9 mouse cellular contexts compared by ENCODE assay signal in genomic region chr6:87042004-87042336, GRCm38 (mm10). TPM values are rescaled to one million over a fixed set of nuclear protein-coding genes. Genes with fewer than 3 reads are reported as not detected.
DNase-seq lines count a peak whose midpoint lies in the region; ATAC-seq and TF ChIP-seq lines count a peak whose summit lies in the region.
"Had no signal": no experiment of that assay in that cellular context is flagged by ENCODE, and none has a peak within 500 bp of the region (broad histone marks: within the 10 kb centered on the region; RNA-seq: fewer than 3 reads in every experiment).

No protein-coding gene starts in this region.

- H3K9me3 ChIP-seq in heart, postnatal 0 days (replicated peaks; ENCODE audit: control insufficient read depth, low read length) = no peaks in the 10 kb centered on the region
- H3K9me3 ChIP-seq in MEL (replicated peaks; ENCODE audit: insufficient read depth, low read length) = no peaks in the 10 kb centered on the region
- H3K9me3 ChIP-seq in hindbrain, embryonic 10.5 days = no peaks in the 10 kb centered on the region; the same call in 1 of the 2 replicates

- peak overlapping the region; percentile 70 for H3K4me3 ChIP-seq in heart, postnatal 0 days (ENCODE audit: low read depth, low read length)
- H3K4me3 ChIP-seq in MEL (ENCODE audit: control insufficient read depth in 1 of 2, insufficient read depth in 1 of 2, low read depth in 2 of 2, low read length in 2 of 2) = peak overlapping the region; percentile 52 to 99
- peak overlapping the region; percentile 95 for H3K4me3 ChIP-seq in hindbrain, embryonic 10.5 days
- H3K4me3 ChIP-seq in macrophage (ENCODE audit: inconsistent target) = peak overlapping the region; percentile 48

- TF ChIP-seq POLR2A in MEL (IDR thresholded peaks at IDR 0.05; ENCODE audit: control insufficient read depth in 1 of 2, insufficient read depth in 1 of 2, low read depth in 1 of 2, low read length in 2 of 2, poor library complexity in 1 of 2) = no peak

- TF ChIP-seq CTCF in heart, postnatal 0 days (IDR thresholded peaks at IDR 0.05; ENCODE audit: low read depth) = no peak
- TF ChIP-seq CTCF in MEL (IDR thresholded peaks at IDR 0.05 in 2 of 3, conservative IDR thresholded peaks at IDR 0.05 in 1 of 3; ENCODE audit: control insufficient read depth in 1 of 3, insufficient read depth in 1 of 3, low read depth in 2 of 3, low read length in 3 of 3, poor library complexity in 1 of 3, severe bottlenecking in 1 of 3) = no peak

- under 1% methylated on average over 11 of the region's 11 CpGs for WGBS in heart, postnatal 0 days
- 0% methylated on average over 11 of the region's 11 CpGs for WGBS in hindbrain, embryonic 10.5 days
- WGBS in macrophage (ENCODE audit: missing documents) = 2% methylated on average over 11 of the region's 11 CpGs

- DNase-seq in heart, postnatal 0 days (ENCODE audit: low spot score) = no peak
- DNase-seq in heart, postnatal 36 days = no peak
- no peak for DNase-seq in MEL (ENCODE audit: low read depth, low spot score)
- DNase-seq in hindbrain, embryonic 10.5 days (ENCODE audit: low spot score) = no peak
- no peak for DNase-seq in layer of hippocampus, postnatal 25 days (ENCODE audit: extremely low spot score in 1 of 2, low spot score in 1 of 2)
- no peak for DNase-seq in layer of hippocampus, adult 9-10 months (ENCODE audit: low spot score)
- no peak for DNase-seq in right cerebral cortex, adult 18-20 months

- H3K36me3 ChIP-seq in heart, postnatal 0 days (replicated peaks; ENCODE audit: control insufficient read depth, insufficient read depth, low read length) = no peaks in the 10 kb centered on the region
- peaks cover 3 to 36% of the 10 kb centered on the region in 2 experiments; a peak in 3 of 4 replicates for H3K36me3 ChIP-seq in MEL (ENCODE audit: control insufficient read depth in 1 of 2, insufficient read depth in 2 of 2, low read length in 2 of 2)
- H3K36me3 ChIP-seq in hindbrain, embryonic 10.5 days = 0 out of 2 replicates have a peak, but pooled peaks cover 4% of the 10 kb centered on the region
- H3K36me3 ChIP-seq in macrophage (ENCODE audit: inconsistent target) = no peaks in the 10 kb centered on the region

- H3K9ac ChIP-seq in heart, postnatal 0 days (replicated peaks; ENCODE audit: low read depth, low read length) = peak overlapping the region; percentile 78
- peak overlapping the region; percentile 88 for H3K9ac ChIP-seq in MEL (ENCODE audit: control insufficient read depth, low read depth, low read length, poor library complexity, severe bottlenecking)

- TF ChIP-seq RAD21 in MEL (IDR thresholded peaks at IDR 0.05; ENCODE audit: low read depth, low read length) = no peak

- TF ChIP-seq EP300 in heart, postnatal 0 days (IDR thresholded peaks at IDR 0.05; ENCODE audit: low read depth) = no peak
- TF ChIP-seq EP300 in MEL (IDR thresholded peaks at IDR 0.05; ENCODE audit: low read depth in 1 of 2, low read length in 2 of 2) = peak in 1 of 2 experiments; percentile 66; a peak in 2 of 4 replicates

- intact Hi-C loops in heart, postnatal 36 days (cut with DNase I) = loop anchor here (2.0 kb wide), 1 partner anchor 31 kb away; no protein-coding TSS in a partner anchor

- no peak; the same call in 1 of the 2 replicates for ATAC-seq in heart, postnatal 0 days (ENCODE audit: insufficient read depth, low read depth)

- H3K4me1 ChIP-seq in heart, postnatal 0 days (ENCODE audit: control insufficient read depth, insufficient read depth) = peaks cover 8% of the 10 kb centered on the region; the same call in 1 of the 2 replicates
- H3K4me1 ChIP-seq in MEL (ENCODE audit: control insufficient read depth in 1 of 2, insufficient read depth in 2 of 2, low read length in 2 of 2) = peaks cover 17 to 34% of the 10 kb centered on the region in 2 experiments
- peaks cover 19% of the 10 kb centered on the region for H3K4me1 ChIP-seq in hindbrain, embryonic 10.5 days (replicated peaks)

- peak overlapping the region; percentile 75 for H3K4me2 ChIP-seq in heart, postnatal 0 days (ENCODE audit: low read depth, low read length)

- H3K79me2 ChIP-seq in MEL (ENCODE audit: control insufficient read depth, insufficient read depth, low read length, poor library complexity) (peaks cover 27% of the 10 kb centered on the region), macrophage (ENCODE audit: inconsistent target) (peaks cover 37% of the 10 kb centered on the region)

- no peaks in the 10 kb centered on the region for H3K27me3 ChIP-seq in heart, postnatal 0 days (ENCODE audit: control insufficient read depth, insufficient read depth, low read length)
- H3K27me3 ChIP-seq in MEL (ENCODE audit: control insufficient read depth in 1 of 2, insufficient read depth in 2 of 2, low read length in 2 of 2) = no peaks in the 10 kb centered on the region
- H3K27me3 ChIP-seq in hindbrain, embryonic 10.5 days (ENCODE audit: insufficient read depth, poor library complexity, severe bottlenecking) = no peaks in the 10 kb centered on the region
- H3K27me3 ChIP-seq: Patski had no signal

- H3K27ac ChIP-seq in heart, postnatal 0 days (ENCODE audit: low read depth) = peak overlapping the region; percentile 99
- H3K27ac ChIP-seq in MEL (ENCODE audit: control insufficient read depth, low read depth, low read length) (peak overlapping the region; percentile 98), macrophage (peak overlapping the region; percentile 83)
- peak overlapping the region; percentile 95 for H3K27ac ChIP-seq in hindbrain, embryonic 10.5 days

TF ChIP-seq in MEL, 35 proteins besides CTCF, POLR2A, EP300 and RAD21 (continues in another document):
- TF ChIP-seq NRF1 (IDR thresholded peaks at IDR 0.05; ENCODE audit: insufficient read depth, low read depth, low read length, poor library complexity, severe bottlenecking) = no peak; the same call in 1 of the 2 replicates
- peak; percentile 7; the same call in 1 of the 2 replicates for TF ChIP-seq ZMIZ1 (IDR thresholded peaks at IDR 0.05; ENCODE audit: low read depth, low read length)
- TF ChIP-seq POLR2AphosphoS2 (IDR thresholded peaks at IDR 0.05; ENCODE audit: low read length) = no peak
- TF ChIP-seq UBTF (IDR thresholded peaks at IDR 0.05; ENCODE audit: borderline replicate concordance, insufficient read depth, low read depth, low read length) = no peak
- TF ChIP-seq ETS1 (IDR thresholded peaks at IDR 0.05; ENCODE audit: low read depth, low read length) = peak; percentile 74
- peak; percentile 73 for TF ChIP-seq GATA1 (IDR thresholded peaks at IDR 0.05; ENCODE audit: low read depth, low read length)
- TF ChIP-seq TBP (IDR thresholded peaks at IDR 0.05; ENCODE audit: low read depth, low read length) = peak; percentile 82; the same call in 1 of the 2 replicates
- no peak; the same call in 1 of the 2 replicates for TF ChIP-seq MAX (IDR thresholded peaks at IDR 0.05; ENCODE audit: low read length)
- no peak for TF ChIP-seq CHD2 (IDR thresholded peaks at IDR 0.05; ENCODE audit: low read length)
- 0 out of 2 replicates have a peak, but pooled peaks have one; percentile 22 for TF ChIP-seq TCF12 (IDR thresholded peaks at IDR 0.05; ENCODE audit: low read depth, low read length)
- TF ChIP-seq SIN3A (IDR thresholded peaks at IDR 0.05; ENCODE audit: low read length) = peak; percentile 42
- TF ChIP-seq ZKSCAN1 (IDR thresholded peaks at IDR 0.05; ENCODE audit: low read depth, low read length) = no peak
- TF ChIP-seq MYC (IDR thresholded peaks at IDR 0.05; ENCODE audit: low read depth, low read length) = no peak
- TF ChIP-seq MAZ (IDR thresholded peaks at IDR 0.05; ENCODE audit: low read depth, low read length) = no peak
- no peak for TF ChIP-seq SMC3 (IDR thresholded peaks at IDR 0.05; ENCODE audit: low read depth, low read length)
- no peak for TF ChIP-seq KAT2A (conservative IDR thresholded peaks at IDR 0.05; ENCODE audit: low read depth, low read length)
- peak; percentile 56; the same call in 1 of the 2 replicates for TF ChIP-seq MYB (IDR thresholded peaks at IDR 0.05; ENCODE audit: low read depth, low read length)
- TF ChIP-seq TAL1 (IDR thresholded peaks at IDR 0.05; ENCODE audit: low read length) = peak; percentile 10; the same call in 1 of the 2 replicates
- no peak for TF ChIP-seq ELF1 (IDR thresholded peaks at IDR 0.05; ENCODE audit: low read depth, low read length)
- peak; percentile 17; the same call in 1 of the 2 replicates for TF ChIP-seq USF1 (IDR thresholded peaks at IDR 0.05; ENCODE audit: low read depth, low read length)

RNA-seq across cellular contexts. Expression of gene Gfpt1, which starts 0.7 kb away (rescaled TPM):
- total RNA-seq in heart, postnatal 0 days (2014; rRNA removed; ENCODE audit: low replicate concordance) = 10.0 and 23.3 TPM in 2 replicates
- 5.4 and 6.7 TPM in 2 replicates for polyA plus RNA-seq in heart, postnatal 0 days (2015; fragmentation: Nextera tagmentation; extraction: Ambion mirVana)
- total RNA-seq in heart, postnatal 36 days (2021) = 10 to 100 TPM; 13.0 to 15.6 TPM
- total RNA-seq in MEL (2012; rRNA removed) = 29.6 and 34.4 TPM in 2 replicates
- polyA plus RNA-seq in MEL (2012; ENCODE audit: insufficient read depth in 1 of 2, insufficient read length in 2 of 2, low read depth in 1 of 2, low replicate concordance in 2 of 2, missing spikeins in 1 of 2) (10 to 100 TPM; 33.5 to 69.3 TPM), macrophage (2018) (20.5 to 30.0 TPM (median 23.5 TPM) in 3 replicates)
- polyA plus RNA-seq in hindbrain, embryonic 10.5 days (2016; fragmentation: Nextera tagmentation; extraction: Ambion mirVana) = 11.4 and 15.0 TPM in 2 replicates
- total RNA-seq in macrophage (2018; cell fraction: chromatin; rRNA removed) = 100 to 1,000 TPM in 24 of 26 experiments, 10 to 100 TPM in 2; 94.7 to 275 (median 164) TPM
- total RNA-seq in macrophage (2018; cell fraction: cytosol; rRNA removed) = 10 to 100 TPM; 36.6 to 63.3 (median 49.4) TPM
- 100 to 1,000 TPM in 16 of 26 experiments, 10 to 100 TPM in 10; 62.8 to 152 (median 112) TPM for total RNA-seq in macrophage (2018; cell fraction: nucleus; rRNA removed)
- total RNA-seq in layer of hippocampus, postnatal 25 days (2021) = 10 to 100 TPM; 50.0 to 51.7 TPM

RNA-seq across cellular contexts. Expression of gene Nfu1, which starts 32.9 kb away (rescaled TPM):
- 195 and 349 TPM in 2 replicates for total RNA-seq in heart, postnatal 0 days (2014; rRNA removed; ENCODE audit: low replicate concordance)
- polyA plus RNA-seq in heart, postnatal 0 days (2015; fragmentation: Nextera tagmentation; extraction: Ambion mirVana) = 147 and 157 TPM in 2 replicates
- total RNA-seq in heart, postnatal 36 days (2021) = 10 to 100 TPM; 71.5 to 72.8 TPM
- total RNA-seq in MEL (2012; rRNA removed) = 85.7 and 111 TPM in 2 replicates
- polyA plus RNA-seq in MEL (2012; ENCODE audit: insufficient read depth in 1 of 2, insufficient read length in 2 of 2, low read depth in 1 of 2, low replicate concordance in 2 of 2, missing spikeins in 1 of 2) (100 to 1,000 TPM in 1 of 2 experiments, not detected in 1; 123 TPM), macrophage (2018) (59.1 to 127 TPM (median 70.7 TPM) in 3 replicates)
- polyA plus RNA-seq in hindbrain, embryonic 10.5 days (2016; fragmentation: Nextera tagmentation; extraction: Ambion mirVana) = 90.6 and 104 TPM in 2 replicates
- 10 to 100 TPM; 24.3 to 91.9 (median 53.3) TPM for total RNA-seq in macrophage (2018; cell fraction: chromatin; rRNA removed)
- 10 to 100 TPM; 43.7 to 93.9 (median 69.9) TPM for total RNA-seq in macrophage (2018; cell fraction: cytosol; rRNA removed)
- 10 to 100 TPM; 25.8 to 97.2 (median 46.9) TPM for total RNA-seq in macrophage (2018; cell fraction: nucleus; rRNA removed)
- 10 to 100 TPM; 57.5 to 59.6 TPM for total RNA-seq in layer of hippocampus, postnatal 25 days (2021)
